Mouse (Mus musculus) CD4-positive, CD25-positive, alpha-beta regulatory T cell, adult 9 weeks (primary cell): ENCODE measurements around the gene Ttc37. TPM values are rescaled to one million over a fixed set of nuclear protein-coding genes. Genes with fewer than 3 reads are reported as not detected.

Experiments
- polyA plus RNA-seq: library from polyadenylated mRNA; unstranded; fragments of 100-300 nt; shearing (Covaris generic); gene quantifications from one replicate; pipeline ENCODE4 v1.2.1, GENCODE M21; 2017

Gene Ttc37
- polyA plus RNA-seq = 26.4 TPM

GRCm38 (mm10) chr13:76098493-76099303 is at the start of gene Ttc37, which contains the start of gene Arsk:
Gene Ttc37 (plus strand): TSS chr13:76098734.
Gene Arsk (minus strand): TSS chr13:76098660.

GRCm38 (mm10) chr13:76056896-76057266 is 41.7 kb upstream of the Ttc37 start, which contains the start of gene Gpr150:
Gene Gpr150 (minus strand): TSS chr13:76056996.

Other genes with a start within 250 kb of the Ttc37 start
- gene Rhobtb3, start 154.8 kb upstream of the Ttc37 start, polyA plus RNA-seq = not detected
- not detected for gene Spata9, start 131.6 kb upstream of the Ttc37 start, polyA plus RNA-seq
- 35.5 TPM for gene Rfesd, start 80.0 kb upstream of the Ttc37 start, polyA plus RNA-seq
- not detected for gene Gpr150, start 41.7 kb upstream of the Ttc37 start, polyA plus RNA-seq
- 7.2 TPM for gene Arsk, start 74 bp upstream of the Ttc37 start, polyA plus RNA-seq
- not detected for gene Fam81b, start 206.3 kb downstream of the Ttc37 start, polyA plus RNA-seq